Mouse (Mus musculus) heart, postnatal 4 days (tissue): ENCODE measurements around the gene Prmt1. TPM values are rescaled to one million over a fixed set of nuclear protein-coding genes. Genes with fewer than 3 reads are reported as not detected.

Experiments
- DNase-seq: peaks from one replicate; pipeline ENCODE4 v3.0.0; 2021
- microRNA-seq, 2 experiments: library from miRNA; unstranded; fragments of <30 nt; microRNA quantifications; one replicate each; pipeline ENCODE4 v1.2.0; 2021 to 2022
- total RNA-seq, 2 experiments: library from RNA; stranded (reverse); gene quantifications; 2 replicates each; pipeline ENCODE4 v1.2.3; 2021

Gene Prmt1
- total RNA-seq, 2 experiments from 2014 or later, result 306 to 324 TPM

DNA sequence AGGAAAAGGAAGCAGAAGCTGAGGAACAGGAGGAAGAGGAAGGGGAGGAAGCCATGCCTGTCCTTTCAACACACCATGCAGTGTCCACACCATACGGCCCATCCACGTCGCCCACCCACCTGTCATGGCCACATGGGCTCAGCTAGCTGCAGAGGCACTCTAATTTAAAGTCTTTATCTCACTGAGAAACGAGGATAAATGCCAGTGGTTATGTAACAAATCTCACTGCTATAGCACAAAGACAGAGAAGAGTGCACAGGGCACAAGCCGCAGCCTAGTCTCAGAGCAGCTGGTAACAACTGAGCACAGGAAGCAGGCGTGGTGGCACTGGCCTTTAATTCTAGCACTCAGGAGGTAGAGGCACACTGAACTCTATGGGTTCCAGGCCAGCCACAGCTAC lies 36.4 kb downstream of the Prmt1 start:
- DNase-seq, result no peak

DNA sequence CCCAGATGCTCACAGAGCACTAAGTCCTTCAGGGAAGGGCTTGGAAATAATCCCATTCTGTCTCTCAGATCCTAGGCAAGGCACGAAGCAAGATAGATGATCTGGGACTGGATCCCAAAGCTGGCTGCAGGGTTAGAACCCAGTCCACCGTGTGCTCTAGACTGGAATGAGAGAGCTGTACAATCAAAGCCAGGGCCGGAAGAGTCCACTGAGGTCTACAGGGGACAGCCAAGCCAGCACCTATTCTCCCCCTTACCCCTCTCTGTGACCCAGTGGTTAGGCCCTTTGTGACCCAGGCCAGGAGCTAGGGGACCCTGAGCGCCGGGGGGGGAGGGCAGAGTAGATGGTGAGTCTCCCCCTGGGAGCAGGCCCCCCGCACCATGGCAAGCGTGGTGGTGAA lies 43.5 kb downstream of the Prmt1 start, which contains the start of gene Tsks:
Gene Tsks, plus strand, starts transcription at position 301 of the 400 bp plus-strand sequence.
- no peak for DNase-seq

DNA sequence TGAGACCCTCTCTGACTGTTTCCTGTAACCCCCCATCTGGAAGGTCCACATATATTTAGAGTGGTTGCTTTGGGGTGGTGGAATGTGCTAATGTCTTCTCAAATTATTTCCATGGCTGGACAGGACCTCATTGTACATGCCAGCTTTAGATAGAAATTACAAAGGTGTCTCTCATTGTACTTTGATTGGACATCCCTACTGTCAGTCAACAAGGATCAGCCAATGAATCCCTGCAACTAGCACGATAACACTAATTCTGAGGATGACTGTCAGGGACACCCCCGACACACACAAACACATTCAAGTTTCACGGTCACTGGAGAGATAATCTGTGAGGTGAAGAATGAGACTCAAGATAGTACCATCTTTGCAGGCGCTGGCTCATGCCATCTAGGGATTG lies 47.7 kb downstream of the Prmt1 start:
- no peak for DNase-seq

DNA sequence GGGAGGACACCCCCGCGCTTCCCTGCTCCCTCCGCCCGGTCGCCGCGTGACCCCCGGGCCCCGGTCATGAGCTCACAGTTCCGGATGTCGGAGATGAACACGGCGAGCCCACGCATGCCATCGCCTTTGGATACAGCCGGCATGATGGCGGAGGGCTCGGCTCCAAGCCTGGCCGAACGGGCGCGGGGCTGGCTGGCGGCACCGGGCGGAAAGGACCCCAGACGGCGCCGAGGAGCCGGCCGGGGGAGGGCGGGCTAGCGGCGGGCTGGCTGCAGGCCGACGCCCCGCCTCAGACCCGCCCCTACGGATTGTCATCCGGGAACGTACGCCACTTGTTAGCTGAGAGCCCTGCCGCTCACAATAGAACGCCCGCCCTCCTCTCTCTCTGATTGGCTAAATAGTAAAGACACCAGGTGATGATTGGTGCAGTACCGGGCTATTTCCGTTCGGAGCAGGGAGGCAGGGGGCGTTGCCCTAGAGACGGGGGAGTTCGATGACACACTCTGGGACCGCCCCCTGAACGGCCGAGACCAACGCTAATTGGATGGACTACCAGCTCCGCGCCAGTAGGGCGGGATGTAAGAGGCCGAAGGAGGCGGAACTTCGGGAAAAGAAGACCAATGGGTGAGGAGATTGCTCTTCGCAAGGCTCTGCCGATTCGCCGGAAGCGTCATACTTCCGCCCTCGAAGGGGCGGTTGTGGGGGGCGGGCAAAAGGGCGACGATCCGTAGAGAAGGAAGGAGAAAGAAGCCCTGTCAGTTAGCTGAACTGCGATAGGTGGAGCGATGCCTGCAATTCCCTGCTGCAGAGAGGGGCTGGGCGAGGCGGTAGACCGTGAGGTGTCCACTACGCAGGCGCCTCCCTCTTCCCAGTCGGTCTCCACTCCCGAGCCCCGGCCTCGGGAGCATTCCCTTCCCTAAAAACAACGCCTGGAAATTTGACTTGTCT lies 56.9 kb downstream of the Prmt1 start, which contains the start of gene Ap2a1:
Gene Ap2a1, minus strand, starts transcription at position 293 of the 948 bp plus-strand sequence.
- DNase-seq, result peak; percentile 99

DNA sequence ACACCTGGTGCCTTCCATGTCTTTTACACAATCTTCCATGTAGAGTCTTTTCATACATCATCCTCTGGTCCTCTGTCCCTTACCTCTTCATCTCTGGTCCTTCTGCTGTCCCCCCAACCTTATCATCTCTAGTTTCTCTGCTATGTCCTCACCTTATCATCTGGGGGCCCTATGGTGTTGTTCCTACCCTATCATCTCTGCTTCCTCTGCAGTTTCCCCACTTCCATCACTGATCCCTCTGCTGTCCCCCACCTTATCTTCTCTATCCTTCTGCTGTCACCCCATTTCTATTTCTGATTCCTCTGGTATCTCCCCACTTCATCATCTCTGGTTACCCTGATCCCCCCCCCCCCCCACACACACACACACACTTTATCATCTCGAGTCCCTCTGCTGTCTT lies 57.8 kb downstream of the Prmt1 start:
- DNase-seq, result no peak

Small RNA genes lying within 50 kb of the gene (microRNA-seq; reads per million reads assigned to microRNA genes)
- gene Mir7054, result 0.82 to 3.1 reads per million in 2 experiments

Other genes starting within 250 kb of the Prmt1 start
- gene Vrk3, start 238.2 kb downstream of the Prmt1 start, total RNA-seq, result 10 to 100 TPM; 28.4 to 28.9 TPM
- under 1 TPM; 0.19 to 0.20 TPM for gene Zfp473, start 235.5 kb downstream of the Prmt1 start, total RNA-seq
- 10 to 100 TPM; 69.3 to 69.9 TPM for gene Nup62, start 170.5 kb downstream of the Prmt1 start, total RNA-seq
- 1 to 10 TPM; 1.4 to 2.0 TPM for gene Il4i1, start 170.2 kb downstream of the Prmt1 start, total RNA-seq
- 10 to 100 TPM; 34.9 to 37.2 TPM for gene Atf5, start 169.9 kb downstream of the Prmt1 start, total RNA-seq
- gene Akt1s1, start 137.6 kb downstream of the Prmt1 start, total RNA-seq, result 10 to 100 TPM; 70.6 to 82.6 TPM
- gene Tbc1d17, start 137.5 kb downstream of the Prmt1 start, total RNA-seq, result 10 to 100 TPM; 33.0 to 38.0 TPM
- 10 to 100 TPM; 19.6 to 19.9 TPM for gene Pnkp, start 129.4 kb downstream of the Prmt1 start, total RNA-seq
- 100 to 1,000 TPM; 237 to 248 TPM for gene Ptov1, start 116.8 kb downstream of the Prmt1 start, total RNA-seq
- gene Med25, start 93.9 kb downstream of the Prmt1 start, total RNA-seq, result 10 to 100 TPM; 74.6 to 76.3 TPM
- 10 to 100 TPM; 10.7 to 10.8 TPM for gene Fuz, start 90.5 kb downstream of the Prmt1 start, total RNA-seq
- 10 to 100 TPM; 96.9 to 99.4 TPM for gene Ap2a1, start 57.1 kb downstream of the Prmt1 start, total RNA-seq
- gene Tsks, start 43.4 kb downstream of the Prmt1 start, total RNA-seq, result not detected
- gene Cpt1c, start 11.7 kb downstream of the Prmt1 start, total RNA-seq, result 1 to 10 TPM; 4.4 to 5.1 TPM
- gene Irf3, start 11.1 kb upstream of the Prmt1 start, total RNA-seq, result 10 to 100 TPM; 42.0 to 43.0 TPM
- 10 to 100 TPM; 21.7 to 25.2 TPM for gene Bcl2l12, start 12.1 kb upstream of the Prmt1 start, total RNA-seq
- 10 to 100 TPM; 78.5 to 80.3 TPM for gene Scaf1, start 29.8 kb upstream of the Prmt1 start, total RNA-seq
- gene Rras, start 31.4 kb upstream of the Prmt1 start, total RNA-seq, result 10 to 100 TPM; 71.2 to 73.4 TPM
- gene Prr12, start 66.3 kb upstream of the Prmt1 start, total RNA-seq, result 10 to 100 TPM; 35.4 to 36.7 TPM
- 10 to 100 TPM; 31.7 to 34.6 TPM for gene Nosip, start 75.9 kb upstream of the Prmt1 start, total RNA-seq
- gene Prrg2, start 76.1 kb upstream of the Prmt1 start, total RNA-seq, result 10 to 100 TPM in 1 of 2 experiments, 1 to 10 TPM in 1; 9.5 to 10.2 TPM
- 10 to 100 TPM; 88.0 to 90.9 TPM for gene Rcn3, start 105.7 kb upstream of the Prmt1 start, total RNA-seq
- 10 to 100 TPM; 35.3 to 41.1 TPM for gene Fcgrt, start 117.3 kb upstream of the Prmt1 start, total RNA-seq
- gene Rps11, start 137.9 kb upstream of the Prmt1 start, total RNA-seq, result 100 to 1,000 TPM; 846 to 864 TPM
- 1,000 to 10,000 TPM; 1,039 to 1,207 TPM for gene Rpl13a, start 142.2 kb upstream of the Prmt1 start, total RNA-seq
- gene Gm45713, start 149.7 kb upstream of the Prmt1 start, total RNA-seq, result not detected
- gene Flt3l, start 149.9 kb upstream of the Prmt1 start, total RNA-seq, result 1 to 10 TPM; 1.5 to 2.1 TPM
- gene Pih1d1, start 167.7 kb upstream of the Prmt1 start, total RNA-seq, result 10 to 100 TPM; 58.5 to 67.0 TPM
- 10 to 100 TPM; 44.8 to 53.8 TPM for gene Aldh16a1, start 168.0 kb upstream of the Prmt1 start, total RNA-seq
- gene Slc17a7, start 177.4 kb upstream of the Prmt1 start, total RNA-seq, result 10 to 100 TPM in 1 of 2 experiments, 1 to 10 TPM in 1; 9.1 to 12.4 TPM
- gene Gfy, start 193.0 kb upstream of the Prmt1 start, total RNA-seq, result not detected
- gene Pth2, start 194.4 kb upstream of the Prmt1 start, total RNA-seq, result not detected
- gene Ccdc155, start 218.3 kb upstream of the Prmt1 start, total RNA-seq, result under 1 TPM in 1 of 2 experiments, not detected in 1; 0.25 TPM
- gene Dkkl1, start 225.6 kb upstream of the Prmt1 start, total RNA-seq, result not detected
- 10 to 100 TPM; 66.4 to 69.4 TPM for gene Tead2, start 229.2 kb upstream of the Prmt1 start, total RNA-seq